Mouse (Mus musculus) embryonic fibroblast, embryonic 13.5 days (primary cell): ENCODE data around the gene Rrp1b.

ENCODE experiments used
- CTCF ChIP-seq: IDR thresholded peaks from 2 replicates; pipeline ENCODE4 v1.5.1; 2011; ENCODE audit warnings: mild to moderate bottlenecking, control low read depth, low read length, moderate library complexity, borderline replicate concordance; ENCODE audit not compliant: insufficient read depth
- POLR2A ChIP-seq: IDR thresholded peaks from 2 replicates; pipeline ENCODE4 v1.6.1; 2011; ENCODE audit warnings: low read depth, mild to moderate bottlenecking, control low read depth, low read length, moderate library complexity

GRCm38 (mm10) chr17:32012254-32012653, 23.6 kb upstream of the Rrp1b start:
- TF ChIP-seq CTCF, result no peak
- TF ChIP-seq POLR2A, result no peak
